Mouse (Mus musculus): ENCODE results near the gene Skp1a. TPM values are rescaled to one million over a fixed set of nuclear protein-coding genes. Genes with fewer than 3 reads are reported as not detected.
A peak's percentile ranks its signal among the peaks of the same experiment; 100 is the strongest.

Skp1a gene
- total and polyA plus RNA-seq, 2 experiments from 2014 or later, result 466 to 1,185 TPM

DNA sequence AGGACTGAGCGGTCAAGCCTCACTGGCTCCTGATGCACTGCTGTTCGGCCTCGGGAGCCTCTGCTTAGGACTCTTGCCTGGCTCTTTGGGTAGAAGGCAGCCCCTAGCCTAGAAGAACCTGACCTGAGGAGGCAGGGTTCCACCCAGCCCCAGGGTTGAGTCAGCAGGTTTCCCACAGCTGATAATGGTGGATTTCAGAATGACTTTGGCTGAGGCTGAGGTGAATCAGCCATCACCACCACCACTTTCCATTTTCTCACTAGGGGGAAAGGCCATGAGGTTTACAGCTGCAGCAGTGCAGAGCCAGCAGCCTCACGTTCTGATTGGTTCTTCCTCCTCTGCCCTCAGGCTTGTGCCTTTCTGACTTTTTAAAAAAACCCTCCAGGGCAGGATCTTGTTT lies 29.1 kb downstream of the Skp1a start:
- Histone ChIP-seq H3K27ac (ENCODE audit: low read depth, low read length) (no peak overlapping the region), H3K9me3 (ENCODE audit: low read length) (no peaks in the 10 kb centered on the region), H3K9ac (replicated peaks; ENCODE audit: low read length, poor library complexity, severe bottlenecking) (no peak overlapping the region), H3K27me3 (ENCODE audit: insufficient read depth, low read length) (no peaks in the 10 kb centered on the region), H3K4me2 (ENCODE audit: low read depth, low read length, poor library complexity, severe bottlenecking) (no peak overlapping the region), H3K4me1 (ENCODE audit: insufficient read depth, low read length) (no peaks in the 10 kb centered on the region), H3K4me3 (ENCODE audit: low read depth, low read length) (no peak overlapping the region), H3K36me3 (ENCODE audit: insufficient read depth, low read length) (no peaks in the 10 kb centered on the region)
- WGBS, result 61% methylated on average over 4 of the region's 4 CpGs
- ATAC-seq (ENCODE audit: low FRiP score) (no peak), DNase-seq (ENCODE audit: low spot score) (no peak)
- TF ChIP-seq CTCF (IDR thresholded peaks at IDR 0.05), result no peak

- no peak overlapping the region for H3K27ac ChIP-seq (ENCODE audit: low read depth, low read length)
- TF ChIP-seq CTCF (IDR thresholded peaks at IDR 0.05), result peak; percentile 64
- H3K9ac ChIP-seq (replicated peaks; ENCODE audit: low read length, poor library complexity, severe bottlenecking), result no peak overlapping the region
- H3K9me3 ChIP-seq (ENCODE audit: low read length), result no peaks in the 10 kb centered on the region
- no peak for DNase-seq (ENCODE audit: low spot score)
- no peaks in the 10 kb centered on the region for H3K27me3 ChIP-seq (ENCODE audit: insufficient read depth, low read length)
- H3K4me3 ChIP-seq (ENCODE audit: low read depth, low read length), result no peak overlapping the region
- ATAC-seq (ENCODE audit: low FRiP score), result no peak
- no peaks in the 10 kb centered on the region for H3K36me3 ChIP-seq (ENCODE audit: insufficient read depth, low read length)
- H3K4me1 ChIP-seq (ENCODE audit: insufficient read depth, low read length), result no peaks in the 10 kb centered on the region
- no peak overlapping the region for H3K4me2 ChIP-seq (ENCODE audit: low read depth, low read length, poor library complexity, severe bottlenecking)
- WGBS, result 61% methylated on average over 5 of the region's 5 CpGs
These were observed 30.1 kb downstream of the Skp1a start for GRCm38 (mm10) chr11:52261937-52262336.

- Histone ChIP-seq H3K9me3 (ENCODE audit: low read length) (no peaks in the 10 kb centered on the region), H3K4me1 (ENCODE audit: insufficient read depth, low read length) (no peaks in the 10 kb centered on the region), H3K27ac (ENCODE audit: low read depth, low read length) (no peak overlapping the region), H3K4me2 (ENCODE audit: low read depth, low read length, poor library complexity, severe bottlenecking) (no peak overlapping the region), H3K36me3 (ENCODE audit: insufficient read depth, low read length) (no peaks in the 10 kb centered on the region), H3K27me3 (ENCODE audit: insufficient read depth, low read length) (no peaks in the 10 kb centered on the region), H3K9ac (replicated peaks; ENCODE audit: low read length, poor library complexity, severe bottlenecking) (no peak overlapping the region), H3K4me3 (ENCODE audit: low read depth, low read length) (no peak overlapping the region)
- ATAC-seq (ENCODE audit: low FRiP score) (no peak), DNase-seq (ENCODE audit: low spot score) (no peak)
- 96% methylated on average over 11 of the region's 11 CpGs for WGBS
- no peak for TF ChIP-seq CTCF (IDR thresholded peaks at IDR 0.05)
These were observed 30.5 kb downstream of the Skp1a start for GRCm38 (mm10) chr11:52262338-52262737.

DNA sequence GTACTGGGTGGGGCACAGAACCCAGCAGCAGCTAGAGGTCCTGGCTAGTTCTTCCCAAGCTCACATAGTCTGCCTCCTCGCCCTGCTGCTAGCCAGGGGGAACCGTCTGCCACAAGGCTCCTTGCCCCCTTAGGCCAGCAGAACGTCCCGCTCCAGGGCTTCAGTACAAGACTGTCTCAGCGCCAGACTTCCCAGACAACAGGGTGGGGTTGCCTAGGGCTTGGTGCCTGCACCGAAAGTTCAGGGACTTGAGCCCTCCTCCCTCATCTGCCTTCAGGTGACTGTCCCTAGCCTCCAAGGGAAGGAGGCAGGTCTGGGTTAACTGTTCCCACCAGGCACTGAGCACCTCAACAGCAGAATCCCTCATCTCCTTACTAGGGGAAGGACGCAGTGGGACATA lies 33.1 kb downstream of the Skp1a start:
- H3K9me3 ChIP-seq (ENCODE audit: low read length), result no peaks in the 10 kb centered on the region
- 73% methylated on average over 7 of the region's 7 CpGs for WGBS
- no peak overlapping the region for H3K4me2 ChIP-seq (ENCODE audit: low read depth, low read length, poor library complexity, severe bottlenecking)
- no peak overlapping the region for H3K9ac ChIP-seq (replicated peaks; ENCODE audit: low read length, poor library complexity, severe bottlenecking)
- DNase-seq (ENCODE audit: low spot score) (no peak), ATAC-seq (ENCODE audit: low FRiP score) (no peak)
- no peaks in the 10 kb centered on the region for H3K36me3 ChIP-seq (ENCODE audit: insufficient read depth, low read length)
- TF ChIP-seq CTCF (IDR thresholded peaks at IDR 0.05), result no peak
- H3K4me3 ChIP-seq (ENCODE audit: low read depth, low read length), result no peak overlapping the region
- no peaks in the 10 kb centered on the region; the same call in 1 of the 2 replicates for H3K4me1 ChIP-seq (ENCODE audit: insufficient read depth, low read length)
- no peaks in the 10 kb centered on the region for H3K27me3 ChIP-seq (ENCODE audit: insufficient read depth, low read length)
- H3K27ac ChIP-seq (ENCODE audit: low read depth, low read length), result no peak overlapping the region

GRCm38 (mm10) chr11:52265616-52266307 lies 34.0 kb downstream of the Skp1a start:
- DNase-seq (ENCODE audit: low spot score), result no peak
- Histone ChIP-seq H3K27ac (ENCODE audit: low read depth, low read length) (no peak overlapping the region), H3K4me2 (ENCODE audit: low read depth, low read length, poor library complexity, severe bottlenecking) (no peak overlapping the region), H3K9ac (replicated peaks; ENCODE audit: low read length, poor library complexity, severe bottlenecking) (no peak overlapping the region), H3K9me3 (ENCODE audit: low read length) (no peaks in the 10 kb centered on the region), H3K4me1 (ENCODE audit: insufficient read depth, low read length) (no peaks in the 10 kb centered on the region; the same call in 1 of the 2 replicates), H3K27me3 (ENCODE audit: insufficient read depth, low read length) (no peaks in the 10 kb centered on the region), H3K4me3 (ENCODE audit: low read depth, low read length) (no peak overlapping the region), H3K36me3 (ENCODE audit: insufficient read depth, low read length) (no peaks in the 10 kb centered on the region)
- no peak for ATAC-seq (ENCODE audit: low FRiP score)
- WGBS, result 71% methylated on average over 12 of the region's 12 CpGs
- no peak for TF ChIP-seq CTCF (IDR thresholded peaks at IDR 0.05)

- WGBS, result 85% methylated on average over 5 of the region's 5 CpGs
- DNase-seq (ENCODE audit: low spot score), result no peak
These were observed 35.5 kb downstream of the Skp1a start for GRCm38 (mm10) chr11:52267271-52267670.

More at GRCm38 (mm10) chr11:52267271-52267670, 35.5 kb downstream of the Skp1a start:
- no peak for TF ChIP-seq CTCF (IDR thresholded peaks at IDR 0.05)
- H3K4me2 ChIP-seq (ENCODE audit: low read depth, low read length, poor library complexity, severe bottlenecking), result no peak overlapping the region
- H3K9ac ChIP-seq (replicated peaks; ENCODE audit: low read length, poor library complexity, severe bottlenecking), result no peak overlapping the region
- no peak overlapping the region for H3K4me3 ChIP-seq (ENCODE audit: low read depth, low read length)
- no peaks in the 10 kb centered on the region for H3K9me3 ChIP-seq (ENCODE audit: low read length)
- no peaks in the 10 kb centered on the region; the same call in none of the 2 replicates for H3K4me1 ChIP-seq (ENCODE audit: insufficient read depth, low read length)
- no peak for ATAC-seq (ENCODE audit: low FRiP score)
- H3K27me3 ChIP-seq (ENCODE audit: insufficient read depth, low read length), result no peaks in the 10 kb centered on the region
- H3K36me3 ChIP-seq (ENCODE audit: insufficient read depth, low read length), result no peaks in the 10 kb centered on the region
- H3K27ac ChIP-seq (ENCODE audit: low read depth, low read length), result no peak overlapping the region
